Mouse (Mus musculus): Measurements from ENCODE around the gene Olfr1395. TPM values are rescaled to one million over a fixed set of nuclear protein-coding genes. Genes with fewer than 3 reads are reported as not detected.
A peak's percentile ranks its signal among the peaks of the same experiment; 100 is the strongest.

Olfr1395 gene
- polyA plus RNA-seq, 1 experiment from 2014 or later = not detected

DNA sequence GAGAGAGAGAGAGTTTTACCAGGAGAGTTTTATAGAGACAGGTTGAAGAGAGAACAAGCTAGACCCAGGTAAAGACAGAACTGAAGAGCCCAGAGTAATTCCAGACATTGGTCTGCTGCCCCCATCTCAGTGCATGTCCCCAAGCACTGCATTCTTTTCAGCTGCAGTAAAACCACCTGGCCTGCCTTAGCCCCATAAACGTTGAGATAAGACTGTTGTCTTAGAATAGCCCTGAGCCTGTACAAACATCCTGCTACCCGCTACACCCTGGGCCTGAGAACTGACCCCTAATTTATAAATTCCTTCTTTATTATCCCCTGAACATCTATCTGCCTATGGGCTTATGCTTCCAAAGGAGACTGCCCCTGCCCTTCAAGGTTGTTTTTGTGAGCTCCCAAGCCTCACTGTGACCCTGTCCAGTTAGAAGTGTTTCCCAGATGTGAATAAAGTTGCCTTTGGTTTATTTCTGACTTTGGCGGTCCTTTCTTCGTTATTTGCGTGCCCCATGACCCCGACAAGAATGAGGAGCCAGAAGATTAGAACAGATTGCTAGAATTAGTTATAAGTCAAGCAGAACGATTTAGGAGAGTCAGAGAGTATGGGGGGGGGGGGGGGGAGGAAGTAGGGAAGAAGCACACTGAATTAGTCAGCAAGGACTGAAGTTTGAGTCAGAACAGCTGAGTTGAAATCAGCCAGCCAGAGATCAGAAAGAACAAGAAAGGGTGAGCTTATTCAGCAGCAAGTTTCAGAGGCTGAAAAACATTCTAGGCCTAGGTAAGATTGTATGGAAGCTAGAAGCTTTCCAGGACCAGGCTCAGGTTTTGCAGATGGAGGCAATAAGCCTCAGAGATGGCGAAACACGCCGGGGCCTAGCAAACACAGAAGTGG lies 34.2 kb upstream of the Olfr1395 start:
- no peaks in the 10 kb centered on the region for H3K36me3 ChIP-seq (ENCODE audit: control insufficient read depth, insufficient read depth, low read length)
- no peak overlapping the region for H3K27ac ChIP-seq (ENCODE audit: low read depth)
- H3K9ac ChIP-seq (ENCODE audit: low read length) = no peak overlapping the region
- DNase-seq (ENCODE audit: low spot score) (no peak), ATAC-seq (replicated peaks; ENCODE audit: low FRiP score, low TSS enrichment, low read depth) (peak; percentile 60; the same call in 1 of the 2 replicates)
- H3K4me2 ChIP-seq (ENCODE audit: low read length) = no peak overlapping the region
- no peaks in the 10 kb centered on the region for H3K27me3 ChIP-seq (replicated peaks; ENCODE audit: control insufficient read depth, insufficient read depth, low read length)
- H3K4me3 ChIP-seq (ENCODE audit: low read depth, low read length) = no peak overlapping the region
- H3K9me3 ChIP-seq (ENCODE audit: control insufficient read depth, low read length) = no peaks in the 10 kb centered on the region
- 42% methylated on average over 10 of the region's 10 CpGs for WGBS
- 0 out of 2 replicates have a peak, but pooled peaks cover 3% of the 10 kb centered on the region for H3K4me1 ChIP-seq (replicated peaks; ENCODE audit: control insufficient read depth, insufficient read depth, low read length)

DNA sequence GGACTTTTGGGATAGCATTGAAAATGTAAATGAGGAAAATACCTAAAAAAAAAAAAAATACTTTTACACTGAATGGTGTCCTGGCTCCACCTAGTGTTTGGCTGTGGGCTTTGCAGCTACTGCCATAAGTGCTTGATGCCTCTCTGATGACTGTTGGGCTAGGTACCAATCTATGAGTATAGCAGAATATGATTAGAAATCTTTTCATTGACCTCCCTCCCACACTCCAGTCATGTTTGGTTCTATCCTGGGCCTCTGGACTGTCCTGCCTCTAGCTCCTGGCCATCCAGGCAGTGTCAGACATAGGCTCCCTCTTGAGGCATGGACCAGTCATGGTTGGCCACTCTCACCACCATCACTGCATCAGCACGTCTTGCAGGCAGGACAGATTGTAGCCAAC lies 33.2 kb upstream of the Olfr1395 start:
- ATAC-seq (replicated peaks; ENCODE audit: low FRiP score, low TSS enrichment, low read depth) = no peak

DNA sequence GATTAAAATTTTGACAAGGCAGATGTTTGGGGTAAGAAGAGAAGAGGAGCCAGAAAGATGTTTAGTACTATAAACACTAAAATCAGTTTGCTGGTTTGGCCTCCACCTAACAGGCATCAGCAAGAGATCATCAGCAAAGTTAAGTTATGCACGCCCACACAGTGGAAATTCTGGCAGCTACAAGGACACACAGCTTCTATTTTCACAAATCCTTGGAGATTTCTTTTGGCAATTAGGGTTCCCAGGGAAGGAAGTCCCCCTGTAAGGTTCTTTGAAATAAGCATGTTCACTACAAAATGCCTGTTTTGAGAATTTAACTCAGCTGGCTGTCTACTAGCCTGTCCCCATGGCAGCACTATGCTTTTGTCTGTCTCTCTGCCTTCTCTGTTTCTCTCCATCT lies 31.1 kb upstream of the Olfr1395 start:
- ATAC-seq (replicated peaks; ENCODE audit: low FRiP score, low TSS enrichment, low read depth) (no peak), DNase-seq (ENCODE audit: low spot score) (no peak)
- H3K4me3 ChIP-seq (ENCODE audit: low read depth, low read length) = no peak overlapping the region
- no peaks in the 10 kb centered on the region for H3K36me3 ChIP-seq (ENCODE audit: control insufficient read depth, insufficient read depth, low read length)
- 71% methylated on average over 1 of the region's 1 CpGs for WGBS
- no peaks in the 10 kb centered on the region for H3K9me3 ChIP-seq (ENCODE audit: control insufficient read depth, low read length)
- H3K4me2 ChIP-seq (ENCODE audit: low read length) = no peak overlapping the region
- no peak overlapping the region for H3K9ac ChIP-seq (ENCODE audit: low read length)
- no peak overlapping the region for H3K27ac ChIP-seq (ENCODE audit: low read depth)
- H3K4me1 ChIP-seq (replicated peaks; ENCODE audit: control insufficient read depth, insufficient read depth, low read length) = no peaks in the 10 kb centered on the region
- H3K27me3 ChIP-seq (replicated peaks; ENCODE audit: control insufficient read depth, insufficient read depth, low read length) = no peaks in the 10 kb centered on the region

More for the DNA sequence above, 33.2 kb upstream of the Olfr1395 start:
- no peak overlapping the region for H3K4me2 ChIP-seq (ENCODE audit: low read length)
- H3K27me3 ChIP-seq (replicated peaks; ENCODE audit: control insufficient read depth, insufficient read depth, low read length) = no peaks in the 10 kb centered on the region
- no peak overlapping the region for H3K4me3 ChIP-seq (ENCODE audit: low read depth, low read length)
- no peaks in the 10 kb centered on the region for H3K4me1 ChIP-seq (replicated peaks; ENCODE audit: control insufficient read depth, insufficient read depth, low read length)
- H3K9ac ChIP-seq (ENCODE audit: low read length) = no peak overlapping the region
- no peaks in the 10 kb centered on the region for H3K36me3 ChIP-seq (ENCODE audit: control insufficient read depth, insufficient read depth, low read length)
- DNase-seq (ENCODE audit: low spot score) = peak; percentile 63
- no peak overlapping the region for H3K27ac ChIP-seq (ENCODE audit: low read depth)
- WGBS = 48% methylated on average over 1 of the region's 1 CpGs
- no peaks in the 10 kb centered on the region for H3K9me3 ChIP-seq (ENCODE audit: control insufficient read depth, low read length)

DNA sequence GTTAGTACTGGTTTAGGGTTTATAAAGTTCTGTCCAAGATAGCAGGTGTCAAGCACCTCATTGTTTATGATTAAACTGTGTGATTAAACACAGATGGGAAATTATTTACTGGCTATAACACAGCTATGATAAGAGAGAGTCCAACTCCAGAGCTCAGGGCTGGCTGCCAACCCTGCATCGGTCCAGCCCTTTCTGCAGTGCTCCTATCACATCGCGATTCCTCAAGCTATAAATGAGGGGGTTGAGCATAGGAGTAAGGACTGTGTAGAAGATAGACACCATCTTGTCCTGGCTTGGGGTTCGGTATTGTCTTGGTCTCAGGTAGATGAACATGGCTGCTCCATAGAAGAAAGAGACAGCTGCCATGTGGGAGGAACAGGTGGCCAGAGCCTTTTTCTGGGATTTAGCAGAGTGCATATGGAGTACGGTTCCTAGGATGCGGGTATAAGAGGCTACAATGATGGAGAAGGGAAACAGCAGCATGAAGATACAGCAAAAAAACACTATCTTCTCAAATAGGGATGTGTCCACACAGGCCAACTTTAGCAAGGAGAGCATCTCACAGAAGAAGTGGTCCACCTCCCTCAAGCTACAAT lies 29.4 kb upstream of the Olfr1395 start:
- H3K36me3 ChIP-seq (ENCODE audit: control insufficient read depth, insufficient read depth, low read length) = no peaks in the 10 kb centered on the region
- H3K9me3 ChIP-seq (ENCODE audit: control insufficient read depth, low read length) = no peaks in the 10 kb centered on the region
- DNase-seq (ENCODE audit: low spot score) (no peak), ATAC-seq (replicated peaks; ENCODE audit: low FRiP score, low TSS enrichment, low read depth) (peak; percentile 64; the same call in 1 of the 2 replicates)
- H3K4me3 ChIP-seq (ENCODE audit: low read depth, low read length) = no peak overlapping the region
- WGBS = 70% methylated on average over 6 of the region's 6 CpGs
- H3K9ac ChIP-seq (ENCODE audit: low read length) = no peak overlapping the region
- no peaks in the 10 kb centered on the region for H3K4me1 ChIP-seq (replicated peaks; ENCODE audit: control insufficient read depth, insufficient read depth, low read length)
- no peak overlapping the region for H3K4me2 ChIP-seq (ENCODE audit: low read length)
- H3K27ac ChIP-seq (ENCODE audit: low read depth) = no peak overlapping the region
- H3K27me3 ChIP-seq (replicated peaks; ENCODE audit: control insufficient read depth, insufficient read depth, low read length) = no peaks in the 10 kb centered on the region

DNA sequence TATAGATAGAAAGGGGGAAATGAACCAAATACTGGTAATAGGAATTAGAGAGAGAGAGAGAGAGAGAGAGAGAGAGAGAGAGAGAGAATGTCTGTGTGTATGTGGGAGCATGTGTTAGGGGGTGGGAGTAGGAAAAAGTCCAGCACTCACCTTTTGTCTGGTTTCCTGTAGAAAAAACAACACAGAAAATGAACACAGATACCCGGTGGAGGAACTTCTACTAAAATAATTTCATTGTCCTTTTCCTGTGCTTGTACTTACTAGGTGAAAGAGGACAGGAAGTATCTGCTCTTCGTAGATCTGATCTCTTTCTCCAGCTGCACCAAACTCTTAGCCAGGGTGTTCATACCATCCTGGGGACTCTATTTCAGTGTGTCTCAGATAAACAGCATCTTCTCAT lies 27.9 kb upstream of the Olfr1395 start:
- H3K27me3 ChIP-seq (replicated peaks; ENCODE audit: control insufficient read depth, insufficient read depth, low read length) = no peaks in the 10 kb centered on the region
- no peaks in the 10 kb centered on the region for H3K9me3 ChIP-seq (ENCODE audit: control insufficient read depth, low read length)
- H3K4me3 ChIP-seq (ENCODE audit: low read depth, low read length) = no peak overlapping the region
- no peak overlapping the region for H3K4me2 ChIP-seq (ENCODE audit: low read length)
- ATAC-seq (replicated peaks; ENCODE audit: low FRiP score, low TSS enrichment, low read depth) (no peak), DNase-seq (ENCODE audit: low spot score) (no peak)
- 47% methylated on average over 2 of the region's 2 CpGs for WGBS
- H3K36me3 ChIP-seq (ENCODE audit: control insufficient read depth, insufficient read depth, low read length) = no peaks in the 10 kb centered on the region
- H3K4me1 ChIP-seq (replicated peaks; ENCODE audit: control insufficient read depth, insufficient read depth, low read length) = no peaks in the 10 kb centered on the region
- no peak overlapping the region for H3K27ac ChIP-seq (ENCODE audit: low read depth)
- no peak overlapping the region for H3K9ac ChIP-seq (ENCODE audit: low read length)

DNA sequence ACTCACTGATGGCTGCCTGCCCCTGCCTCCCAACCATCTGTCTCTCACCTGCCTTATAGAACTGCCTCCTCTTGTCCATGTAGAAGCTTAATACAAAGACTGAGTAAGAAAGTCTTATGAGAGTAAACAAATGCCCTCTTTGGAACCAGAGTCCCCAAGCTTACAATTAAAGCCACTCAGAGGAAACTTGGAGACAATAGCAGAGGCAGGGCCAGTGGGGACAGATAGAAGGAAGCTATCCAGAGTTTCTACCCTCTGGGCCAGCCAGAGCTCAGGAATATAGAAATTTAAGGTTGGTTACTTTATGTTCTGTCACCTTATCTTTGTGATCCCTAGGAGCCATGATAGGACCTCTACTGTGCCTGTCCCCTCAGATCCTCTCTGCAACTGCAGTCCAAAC lies 27.3 kb upstream of the Olfr1395 start, which contains the start of gene Olfr1396:
Gene Olfr1396 (minus strand): TSS at position 101 of the 400 bp plus-strand sequence.
- no peak for ATAC-seq (replicated peaks; ENCODE audit: low FRiP score, low TSS enrichment, low read depth)
- no peaks in the 10 kb centered on the region for H3K4me1 ChIP-seq (replicated peaks; ENCODE audit: control insufficient read depth, insufficient read depth, low read length)
- H3K9me3 ChIP-seq (ENCODE audit: control insufficient read depth, low read length) = no peaks in the 10 kb centered on the region
- H3K4me3 ChIP-seq (ENCODE audit: low read depth, low read length) = no peak within 1 kb of the TSS
- no peak within 1 kb of the TSS for H3K27ac ChIP-seq (ENCODE audit: low read depth)
- H3K27me3 ChIP-seq (replicated peaks; ENCODE audit: control insufficient read depth, insufficient read depth, low read length) = no peaks in the 10 kb centered on the region
- no peak within 1 kb of the TSS for H3K9ac ChIP-seq (ENCODE audit: low read length)
- H3K36me3 ChIP-seq (ENCODE audit: control insufficient read depth, insufficient read depth, low read length) = no peaks in the 10 kb centered on the region
- H3K4me2 ChIP-seq (ENCODE audit: low read length) = no peak within 1 kb of the TSS
- DNase-seq (ENCODE audit: low spot score) = no peak

DNA sequence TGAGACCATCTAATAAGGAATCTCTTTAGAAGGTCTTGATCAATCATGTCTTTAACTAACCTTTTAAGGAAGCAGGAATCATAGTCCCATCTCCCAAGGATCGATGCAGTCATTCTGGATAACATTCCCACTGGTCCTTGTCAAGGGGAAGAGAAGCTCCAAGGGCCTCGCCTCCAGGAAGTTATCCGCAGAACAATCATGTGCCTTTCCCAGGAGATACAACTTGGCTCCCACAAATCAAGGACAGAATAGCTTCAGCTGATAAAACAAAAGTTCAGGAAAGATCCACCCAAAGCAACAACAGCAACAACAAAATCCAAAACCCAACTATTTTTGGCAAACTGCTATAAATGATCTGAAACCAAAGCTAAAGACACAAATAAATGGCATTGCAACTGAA lies 22.4 kb upstream of the Olfr1395 start:
- no peaks in the 10 kb centered on the region for H3K27me3 ChIP-seq (replicated peaks; ENCODE audit: control insufficient read depth, insufficient read depth, low read length)
- no peak overlapping the region for H3K27ac ChIP-seq (ENCODE audit: low read depth)
- no peak for DNase-seq (ENCODE audit: low spot score)

DNA sequence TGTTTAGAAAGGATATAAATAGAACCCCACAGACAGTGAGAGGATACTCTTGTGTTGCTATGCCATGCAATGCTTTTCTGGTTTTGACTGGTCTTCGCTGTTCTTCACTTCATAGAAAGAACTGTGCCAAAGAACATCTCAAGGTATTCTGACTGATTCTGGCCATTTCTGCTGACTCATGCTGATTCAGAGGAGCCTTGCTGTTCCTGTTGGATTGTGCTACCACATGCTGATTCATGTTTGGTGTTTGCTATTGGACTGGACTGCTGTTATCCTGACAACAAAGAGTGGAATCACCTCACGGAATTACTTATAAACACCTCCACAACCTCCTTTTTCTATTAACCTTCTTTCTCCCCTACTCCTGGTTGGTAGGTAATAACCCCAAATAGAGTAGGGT lies 17.9 kb upstream of the Olfr1395 start:
- H3K9ac ChIP-seq (ENCODE audit: low read length) = no peak overlapping the region
- H3K4me3 ChIP-seq (ENCODE audit: low read depth, low read length) = no peak overlapping the region
- DNase-seq (ENCODE audit: low spot score) (no peak), ATAC-seq (replicated peaks; ENCODE audit: low FRiP score, low TSS enrichment, low read depth) (no peak)
- H3K4me1 ChIP-seq (replicated peaks; ENCODE audit: control insufficient read depth, insufficient read depth, low read length) = no peaks in the 10 kb centered on the region
- no peak overlapping the region for H3K27ac ChIP-seq (ENCODE audit: low read depth)
- 80% methylated on average over 2 of the region's 2 CpGs for WGBS
- no peak overlapping the region for H3K4me2 ChIP-seq (ENCODE audit: low read length)
- H3K27me3 ChIP-seq (replicated peaks; ENCODE audit: control insufficient read depth, insufficient read depth, low read length) = no peaks in the 10 kb centered on the region
- no peaks in the 10 kb centered on the region for H3K36me3 ChIP-seq (ENCODE audit: control insufficient read depth, insufficient read depth, low read length)
- H3K9me3 ChIP-seq (ENCODE audit: control insufficient read depth, low read length) = no peaks in the 10 kb centered on the region

More for the DNA sequence above, 22.4 kb upstream of the Olfr1395 start:
- ATAC-seq (replicated peaks; ENCODE audit: low FRiP score, low TSS enrichment, low read depth) = no peak
- no peaks in the 10 kb centered on the region for H3K36me3 ChIP-seq (ENCODE audit: control insufficient read depth, insufficient read depth, low read length)
- no peak overlapping the region for H3K9ac ChIP-seq (ENCODE audit: low read length)
- H3K4me2 ChIP-seq (ENCODE audit: low read length) = no peak overlapping the region
- H3K4me1 ChIP-seq (replicated peaks; ENCODE audit: control insufficient read depth, insufficient read depth, low read length) = no peaks in the 10 kb centered on the region
- H3K4me3 ChIP-seq (ENCODE audit: low read depth, low read length) = no peak overlapping the region
- no peaks in the 10 kb centered on the region for H3K9me3 ChIP-seq (ENCODE audit: control insufficient read depth, low read length)
- WGBS = 86% methylated on average over 3 of the region's 3 CpGs

Measured in intestine, embryonic 14.5 days (tissue).